Mouse (Mus musculus): Measurements from ENCODE around the gene Nedd9. TPM values are rescaled to one million over a fixed set of nuclear protein-coding genes. Genes with fewer than 3 reads are reported as not detected.

The Nedd9 gene
- polyA plus RNA-seq, 1 experiment from 2014 or later = 25.4 TPM

Other genes with a start within 250 kb of the Nedd9 start
- gene Smim13, start 237.5 kb downstream of the Nedd9 start, polyA plus RNA-seq (2015; fragmentation: Nextera tagmentation; extraction: Ambion mirVana) = 22.3 and 25.0 TPM in 2 replicates
- not detected in 2 replicates for gene Gm17364, start 213.4 kb downstream of the Nedd9 start, polyA plus RNA-seq (2015; fragmentation: Nextera tagmentation; extraction: Ambion mirVana)
- gene Tmem170b, start 118.5 kb upstream of the Nedd9 start, polyA plus RNA-seq (2015; fragmentation: Nextera tagmentation; extraction: Ambion mirVana) = 43.4 and 46.0 TPM in 2 replicates

Data from forebrain, embryonic 15.5 days (tissue).